Mouse (Mus musculus) heart, postnatal 25 days (tissue): ENCODE results near the gene Ghr. TPM values are rescaled to one million over a fixed set of nuclear protein-coding genes. Genes with fewer than 3 reads are reported as not detected.

ENCODE experiments used
- DNase-seq: peaks from one replicate; pipeline ENCODE4 v3.0.0; 2022; ENCODE audit warnings: low spot score
- intact Hi-C: fragments of 180-260 bp; cut with DNase I; formaldehyde crosslinking; loops from one replicate; pipeline ENCODE4 v1.15.1; 2025
- total RNA-seq, 2 experiments: library from RNA; stranded (reverse); gene quantifications; 2 replicates each; pipeline ENCODE4 v1.2.3; 2021

The Ghr gene
- total RNA-seq, 2 experiments from 2014 or later, result 155 to 168 TPM

GRCm38 (mm10) chr15:3268247-3268646 lies 315.0 kb downstream of the Ghr start, which contains the start of gene Selenop:
TSS of gene Selenop (plus strand) at chr15:3268547.
- DNase-seq, result no peak
- intact Hi-C loops, result no loop called here
